Mouse (Mus musculus): ENCODE measurements at regions not wholly inside any gene's neighbourhood (a gene's known extent, or its start where the extent isn't known, plus 50 kb on each side); places are given as distances from the start of the nearest gene placed in this dataset.

- no peak for TF ChIP-seq POLR2A (IDR thresholded peaks at IDR 0.05; ENCODE audit: insufficient read depth, low read length)
- no peak for TF ChIP-seq CTCF (IDR thresholded peaks at IDR 0.05; ENCODE audit: low read depth, low read length)
- no peak for TF ChIP-seq EP300 (IDR thresholded peaks at IDR 0.05; ENCODE audit: insufficient read depth, low read depth, low read length)
These were observed 106.8 kb upstream of the Pdc start for GRCm38 (mm10) chr1:150212454-150212853.

All from ES-Bruce4 (cell line).